Mouse (Mus musculus): Measurements from ENCODE around the gene Slc5a4a. TPM values are rescaled to one million over a fixed set of nuclear protein-coding genes. Genes with fewer than 3 reads are reported as not detected.

The Slc5a4a gene
- total and polyA plus RNA-seq, 3 experiments: not detected

DNA sequence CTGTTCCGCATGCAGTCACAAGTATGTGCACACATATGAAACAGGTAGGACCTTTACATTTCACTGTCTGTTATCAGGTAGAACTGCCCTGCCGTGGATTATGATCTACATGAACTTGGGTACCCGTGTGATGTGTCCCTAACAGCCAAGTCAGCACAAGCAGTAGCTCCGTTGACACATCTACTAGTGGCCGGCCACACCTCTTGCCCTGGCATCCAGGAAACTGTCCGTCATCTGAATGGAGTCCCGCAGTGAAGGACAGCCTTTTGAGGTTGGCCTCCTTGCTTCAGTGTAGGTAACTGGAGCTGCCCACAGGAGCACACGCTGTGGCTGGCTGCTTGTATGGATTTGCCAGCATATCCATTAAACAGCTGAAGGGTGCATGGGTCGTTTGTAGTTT, 71.0 kb downstream of the Slc5a4a start:
- DNase-seq: no peak

DNA sequence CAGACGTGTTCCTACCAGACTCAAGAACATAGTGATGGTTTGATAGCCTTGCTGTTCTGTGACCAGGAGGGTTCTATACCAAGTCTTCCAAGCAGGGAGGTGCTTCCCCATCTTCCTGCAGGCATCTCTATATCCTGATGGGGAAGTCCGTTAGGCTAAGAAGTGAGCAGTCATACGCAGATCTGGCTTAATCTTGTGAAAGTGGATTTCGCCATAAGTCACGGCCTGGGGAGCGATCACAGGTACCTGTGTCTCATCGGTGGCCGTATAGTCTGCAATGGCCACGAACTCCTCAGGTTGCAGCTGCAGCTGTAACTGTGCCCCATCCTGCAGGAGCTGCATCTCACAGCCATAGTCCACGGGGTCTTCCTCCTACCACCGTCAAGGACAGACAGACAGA, 78.7 kb downstream of the Slc5a4a start:
- DNase-seq: no peak

DNA sequence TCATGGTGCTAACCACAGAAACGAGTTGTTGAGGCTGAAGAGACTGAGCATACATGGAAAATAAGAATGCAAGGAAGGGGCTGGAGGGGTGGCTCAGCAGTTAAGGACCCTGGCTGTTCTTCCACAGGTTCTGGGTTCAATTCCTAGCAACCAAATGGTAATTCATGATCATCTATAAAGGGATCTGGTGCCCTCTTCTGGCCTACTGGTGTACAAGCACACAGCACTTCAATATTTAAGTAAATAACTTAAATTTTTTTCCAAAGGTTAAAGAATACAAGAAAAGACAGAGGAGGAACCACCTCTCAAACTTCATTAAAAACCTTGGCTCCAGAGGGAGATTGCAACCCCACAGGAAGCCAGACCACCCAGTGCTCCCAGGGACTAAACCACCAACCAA, 82.4 kb downstream of the Slc5a4a start:
- no peak for DNase-seq

DNA sequence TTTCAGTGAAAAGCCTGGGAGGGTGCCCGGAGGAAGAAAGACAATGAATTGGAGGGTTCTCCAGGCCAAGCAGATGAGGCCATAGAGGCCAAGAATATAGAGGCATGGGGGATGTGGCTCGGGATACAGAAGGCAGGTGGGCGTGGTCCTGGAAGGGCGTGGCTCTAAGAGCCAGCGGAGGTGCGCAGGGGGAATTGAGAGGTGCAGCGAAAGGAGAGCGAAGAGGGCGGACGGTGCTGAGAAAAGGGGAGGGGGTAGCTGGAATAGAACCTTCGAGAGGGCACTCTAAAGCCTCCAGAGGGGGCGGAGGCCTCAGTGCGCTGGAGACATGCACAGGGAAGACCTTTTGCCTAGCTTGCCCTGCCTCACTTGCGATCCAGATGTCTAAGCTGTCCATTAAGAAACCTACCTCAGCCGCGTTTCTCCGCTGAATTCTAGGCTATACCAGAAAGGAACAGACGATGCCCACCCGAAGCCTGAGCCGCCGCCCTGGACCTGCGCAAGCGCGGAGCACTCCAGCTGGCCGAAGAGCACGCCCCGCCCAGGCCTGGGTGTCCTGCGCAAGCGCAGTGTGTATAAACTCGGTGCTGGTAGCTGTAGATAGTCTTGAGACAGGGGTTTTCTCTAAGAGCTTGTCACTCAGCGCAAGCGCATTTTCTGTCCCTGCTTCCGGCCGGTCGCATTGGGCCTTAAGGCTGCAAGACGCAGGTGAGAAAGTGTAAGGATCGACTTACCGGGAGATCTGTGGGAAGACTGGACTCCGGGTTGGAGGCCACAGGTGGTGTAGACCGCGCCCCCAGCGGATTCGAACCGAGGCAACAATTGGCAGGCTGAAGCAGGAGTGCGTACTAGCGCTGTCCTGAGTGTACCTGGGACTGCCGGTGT, 90.3 kb downstream of the Slc5a4a start, which contains the start of gene Prmt2:
Prmt2 (minus strand) TSS at position 525 of the 885 bp plus-strand sequence.
- peak; percentile 94 for DNase-seq

Small RNA genes lying within 50 kb of the gene (microRNA-seq; reads per million reads assigned to microRNA genes)
- 0 reads per million in 2 experiments for gene Mir678

Other genes starting within 250 kb of the Slc5a4a start
- 10 to 100 TPM; 77.6 to 87.4 TPM for gene Smarcb1, start 225.8 kb upstream of the Slc5a4a start, total RNA-seq (2021)
- 103 and 115 TPM in 2 replicates for gene Smarcb1, start 225.8 kb upstream of the Slc5a4a start, polyA plus RNA-seq (2012; rRNA removed)
- gene Chchd10, start 214.3 kb upstream of the Slc5a4a start, total RNA-seq (2021): 1,000 to 10,000 TPM; 1,273 to 1,367 TPM
- 4,822 and 7,346 TPM in 2 replicates for gene Chchd10, start 214.3 kb upstream of the Slc5a4a start, polyA plus RNA-seq (2012; rRNA removed)
- 10 to 100 TPM in 1 of 2 experiments, 1 to 10 TPM in 1; 5.1 to 14.8 TPM for gene Mmp11, start 211.0 kb upstream of the Slc5a4a start, total RNA-seq (2021)
- gene Mmp11, start 211.0 kb upstream of the Slc5a4a start, polyA plus RNA-seq (2012; rRNA removed): 26.7 and 48.0 TPM in 2 replicates
- gene Gm867, start 206.8 kb upstream of the Slc5a4a start, total RNA-seq (2021): 1 to 10 TPM; 2.2 to 4.0 TPM
- gene Gm867, start 206.8 kb upstream of the Slc5a4a start, polyA plus RNA-seq (2012; rRNA removed): 0.93 and 1.9 TPM in 2 replicates
- gene Vpreb3, start 204.4 kb upstream of the Slc5a4a start, total RNA-seq (2021): not detected
- gene Vpreb3, start 204.4 kb upstream of the Slc5a4a start, polyA plus RNA-seq (2012; rRNA removed): 1.1 and 2.0 TPM in 2 replicates
- gene Gm5134, start 192.9 kb upstream of the Slc5a4a start, total RNA-seq (2021): not detected
- 0.03 and 0.11 TPM in 2 replicates for gene Gm5134, start 192.9 kb upstream of the Slc5a4a start, polyA plus RNA-seq (2012; rRNA removed)
- gene Zfp280b, start 114.8 kb upstream of the Slc5a4a start, total RNA-seq (2021): 1 to 10 TPM; 5.8 to 9.9 TPM
- gene Zfp280b, start 114.8 kb upstream of the Slc5a4a start, polyA plus RNA-seq (2012; rRNA removed): 3.5 and 3.8 TPM in 2 replicates
- gene Slc5a4b, start 36.5 kb upstream of the Slc5a4a start, total RNA-seq (2021): not detected
- gene Slc5a4b, start 36.5 kb upstream of the Slc5a4a start, polyA plus RNA-seq (2012; rRNA removed): not detected in 2 replicates
- gene Prmt2, start 90.4 kb downstream of the Slc5a4a start, total RNA-seq (2021): 10 to 100 TPM; 19.0 to 25.9 TPM
- gene Prmt2, start 90.4 kb downstream of the Slc5a4a start, polyA plus RNA-seq (2012; rRNA removed): 22.1 and 27.4 TPM in 2 replicates
- gene S100b, start 106.4 kb downstream of the Slc5a4a start, total RNA-seq (2021): 10 to 100 TPM; 11.6 to 26.6 TPM
- gene S100b, start 106.4 kb downstream of the Slc5a4a start, polyA plus RNA-seq (2012; rRNA removed): 2.0 TPM in 2 replicates
- gene Dip2a, start 197.8 kb downstream of the Slc5a4a start, total RNA-seq (2021): 10 to 100 TPM; 19.2 to 23.8 TPM
- gene Dip2a, start 197.8 kb downstream of the Slc5a4a start, polyA plus RNA-seq (2012; rRNA removed): 16.7 and 17.3 TPM in 2 replicates